Mouse (Mus musculus) adrenal gland, postnatal 36 days (tissue): ENCODE measurements around the gene Med10. TPM values are rescaled to one million over a fixed set of nuclear protein-coding genes. Genes with fewer than 3 reads are reported as not detected.

Source experiments
- DNase-seq, 2 experiments: peaks; one replicate each; pipeline ENCODE4 v3.0.0; 2021; ENCODE audit warnings: mixed read lengths in 1 of 2
- total RNA-seq, 2 experiments: library from RNA; stranded (reverse); gene quantifications; 2 replicates each; pipeline ENCODE4 v1.2.3; 2021

Med10 gene
- total RNA-seq, 2 experiments from 2014 or later: 52.9 to 76.6 TPM

GRCm38 (mm10) chr13:69825396-69826095 lies 23.4 kb downstream of the Med10 start:
- peak; percentile 19 to 57 for DNase-seq

- no peak for DNase-seq
These were observed 28.4 kb downstream of the Med10 start for GRCm38 (mm10) chr13:69830606-69831005.

- no peak for DNase-seq
These were observed 30.4 kb downstream of the Med10 start for GRCm38 (mm10) chr13:69832578-69832977.

- DNase-seq: no peak
These were observed 31.2 kb downstream of the Med10 start for GRCm38 (mm10) chr13:69833416-69833815.

- no peak for DNase-seq
These were observed 43.4 kb downstream of the Med10 start for GRCm38 (mm10) chr13:69845592-69845991.

- no peak for DNase-seq
These were observed 47.4 kb downstream of the Med10 start for GRCm38 (mm10) chr13:69849579-69849978.

GRCm38 (mm10) chr13:69852313-69852712 lies 50.1 kb downstream of the Med10 start:
- peak; percentile 20 to 43 for DNase-seq

GRCm38 (mm10) chr13:69853425-69854043 lies 51.3 kb downstream of the Med10 start:
- no peak for DNase-seq

GRCm38 (mm10) chr13:69855941-69856340 lies 53.7 kb downstream of the Med10 start:
- DNase-seq: peak; percentile 32 to 39

GRCm38 (mm10) chr13:69862276-69862675 lies 60.1 kb downstream of the Med10 start:
- no peak for DNase-seq

- DNase-seq: no peak
These were observed 62.7 kb downstream of the Med10 start for GRCm38 (mm10) chr13:69864911-69865310.

Other genes with a start within 250 kb of the Med10 start
- gene Srd5a1, start 191.0 kb upstream of the Med10 start, total RNA-seq: 10 to 100 TPM in 1 of 2 experiments, 1 to 10 TPM in 1; 8.2 to 23.2 TPM
- 1 to 10 TPM in 1 of 2 experiments, under 1 TPM in 1; 0.76 to 3.5 TPM for gene Ube2ql1, start 62.5 kb upstream of the Med10 start, total RNA-seq